Mouse (Mus musculus) adrenal gland, postnatal 4 days (tissue): ENCODE data around the gene Cobll1. TPM values are rescaled to one million over a fixed set of nuclear protein-coding genes. Genes with fewer than 3 reads are reported as not detected.

Experiments used
- DNase-seq, 2 experiments: peaks; one replicate each; pipeline ENCODE4 v3.0.0; 2021 to 2022; ENCODE audit warnings: low spot score in 2 of 2, mixed read lengths in 2 of 2
- total RNA-seq, 2 experiments: library from RNA; stranded (reverse); gene quantifications; 2 replicates each; pipeline ENCODE4 v1.2.3; 2021

Cobll1 gene
- total RNA-seq, 2 experiments from 2014 or later = 148 to 149 TPM

- peak; percentile 12 to 13 for DNase-seq
Observed at GRCm38 (mm10) chr2:65237610-65238170, 1.5 kb downstream of the Cobll1 start.

- DNase-seq = no peak
Observed at GRCm38 (mm10) chr2:65237116-65237515, 2.1 kb downstream of the Cobll1 start.

GRCm38 (mm10) chr2:65236644-65237043 lies 2.6 kb downstream of the Cobll1 start:
- DNase-seq = no peak

GRCm38 (mm10) chr2:65232756-65233535 lies 6.3 kb downstream of the Cobll1 start:
- peak in 1 of 2 experiments; percentile 19 for DNase-seq

- no peak for DNase-seq
Observed at GRCm38 (mm10) chr2:65228426-65228825, 10.8 kb downstream of the Cobll1 start.

- no peak for DNase-seq
Observed at GRCm38 (mm10) chr2:65227898-65228290, 11.3 kb downstream of the Cobll1 start.

- no peak for DNase-seq
Observed at GRCm38 (mm10) chr2:65227154-65227897, 11.9 kb downstream of the Cobll1 start.

GRCm38 (mm10) chr2:65226494-65226893 lies 12.7 kb downstream of the Cobll1 start:
- DNase-seq = no peak

- DNase-seq = no peak
Observed at GRCm38 (mm10) chr2:65223956-65224735, 15.1 kb downstream of the Cobll1 start.

- DNase-seq = no peak
Observed at GRCm38 (mm10) chr2:65223012-65223411, 16.2 kb downstream of the Cobll1 start.

- no peak for DNase-seq
Observed at GRCm38 (mm10) chr2:65221646-65222045, 17.6 kb downstream of the Cobll1 start.

GRCm38 (mm10) chr2:65220563-65220962 lies 18.6 kb downstream of the Cobll1 start:
- DNase-seq = no peak

- DNase-seq = no peak
Observed at GRCm38 (mm10) chr2:65219375-65220135, 19.6 kb downstream of the Cobll1 start.

- no peak for DNase-seq
Observed at GRCm38 (mm10) chr2:65218318-65218717, 20.9 kb downstream of the Cobll1 start.

GRCm38 (mm10) chr2:65217677-65218076 lies 21.5 kb downstream of the Cobll1 start:
- no peak for DNase-seq

- DNase-seq = no peak
Observed at GRCm38 (mm10) chr2:65216163-65216562, 23.0 kb downstream of the Cobll1 start.

- no peak for DNase-seq
Observed at GRCm38 (mm10) chr2:65214556-65214955, 24.6 kb downstream of the Cobll1 start.

GRCm38 (mm10) chr2:65213675-65214074 lies 25.5 kb downstream of the Cobll1 start:
- DNase-seq = no peak

GRCm38 (mm10) chr2:65211620-65212019 lies 27.6 kb downstream of the Cobll1 start:
- no peak for DNase-seq

GRCm38 (mm10) chr2:65207750-65208149 lies 31.5 kb downstream of the Cobll1 start:
- DNase-seq = no peak

- no peak for DNase-seq
Observed at GRCm38 (mm10) chr2:65203699-65204098, 35.5 kb downstream of the Cobll1 start.
